Comparison of ENCODE assay signal across 10 mouse cellular contexts in the genomic region with DNA sequence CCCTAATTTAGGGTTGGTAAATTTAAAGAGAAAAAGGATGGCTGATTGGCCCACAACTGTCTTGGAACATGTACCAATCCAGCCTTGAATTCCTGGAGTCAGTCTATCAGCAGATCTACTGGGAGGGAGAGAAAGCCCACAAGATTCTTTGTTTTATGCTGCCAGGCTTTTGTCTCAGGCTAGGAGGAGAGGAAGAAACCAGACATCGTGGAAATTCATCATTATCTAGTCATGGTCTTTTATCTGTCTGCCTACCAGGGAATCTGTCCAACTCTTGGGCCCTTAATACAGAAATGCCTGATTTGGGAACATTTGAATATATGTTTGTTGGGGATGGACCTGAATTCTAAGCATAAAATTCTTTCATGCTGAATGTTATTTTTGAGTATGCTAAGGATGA. TPM values are rescaled to one million over a fixed set of nuclear protein-coding genes. Genes with fewer than 3 reads are reported as not detected.
DNase-seq lines count a peak whose midpoint lies in the region; ATAC-seq and TF ChIP-seq lines count a peak whose summit lies in the region.
"Had no signal": no experiment of that assay in that cellular context is flagged by ENCODE, and none has a peak within 500 bp of the region (broad histone marks: within the 10 kb centered on the region; RNA-seq: fewer than 3 reads in every experiment).

No protein-coding gene starts in this region.

- ATAC-seq in forebrain, embryonic 13.5 days: no peak
- no peak for ATAC-seq in liver, embryonic 16.5 days (ENCODE audit: low read depth)
- no peak for ATAC-seq in heart, embryonic 12.5 days (ENCODE audit: insufficient number of reproducible peaks, low FRiP score)

- dilution Hi-C loops in CH12.LX (cut with MboI; ENCODE audit: extremely low pct_ligation_motif_present, extremely low pct_unique_long_range_greater_than_20kb, low sequenced_read_pairs): no loop called here

- no peaks in the 10 kb centered on the region for H3K9me3 ChIP-seq in CH12.LX (replicated peaks; ENCODE audit: low read length)
- H3K9me3 ChIP-seq in forebrain, embryonic 13.5 days (replicated peaks): no peaks in the 10 kb centered on the region
- no peaks in the 10 kb centered on the region for H3K9me3 ChIP-seq in liver, embryonic 16.5 days (replicated peaks; ENCODE audit: control insufficient read depth, low read length)
- H3K9me3 ChIP-seq in heart, embryonic 12.5 days (replicated peaks): 0 out of 2 replicates have a peak, but pooled peaks cover 4% of the 10 kb centered on the region

- no peak for TF ChIP-seq POLR2A in CH12.LX (IDR thresholded peaks at IDR 0.05; ENCODE audit: low read depth, low read length)

- no peak overlapping the region for H3K27ac ChIP-seq in gastrocnemius, adult 2 months
- no peak overlapping the region for H3K27ac ChIP-seq in CH12.LX (ENCODE audit: insufficient read depth, low read depth)
- H3K27ac ChIP-seq in forebrain, embryonic 13.5 days: no peak overlapping the region
- peak overlapping the region; percentile 76 for H3K27ac ChIP-seq in liver, embryonic 16.5 days (ENCODE audit: low read length)
- no peak overlapping the region for H3K27ac ChIP-seq in heart, embryonic 12.5 days (ENCODE audit: poor library complexity, severe bottlenecking)
- H3K27ac ChIP-seq in left cerebral cortex, adult 2 months: no peak overlapping the region

- intact Hi-C loops in gastrocnemius, adult 2 months (cut with DNase I): loop anchor here (5.0 kb wide), 2 partner anchors 63 to 173 kb away; a partner anchor contains a TSS
- intact Hi-C loops in left cerebral cortex, adult 2 months (cut with DNase I): loop anchor here (5.0 kb wide), 1 partner anchor 173 kb away; a partner anchor contains a TSS

- no peaks in the 10 kb centered on the region for H3K27me3 ChIP-seq in CH12.LX (replicated peaks)
- H3K27me3 ChIP-seq in forebrain, embryonic 13.5 days: no peaks in the 10 kb centered on the region
- peaks cover 2% of the 10 kb centered on the region; the same call in 1 of the 2 replicates for H3K27me3 ChIP-seq in liver, embryonic 16.5 days (ENCODE audit: control insufficient read depth, insufficient read depth, low read depth, low read length)
- H3K27me3 ChIP-seq in heart, embryonic 12.5 days (replicated peaks): no peaks in the 10 kb centered on the region

- WGBS in forebrain, embryonic 13.5 days: 92% methylated on average over 1 of the region's 1 CpGs
- 26% methylated on average over 1 of the region's 1 CpGs for WGBS in liver, embryonic 16.5 days (ENCODE audit: insufficient replicate concordance)
- WGBS in heart, embryonic 12.5 days: 61% methylated on average over 1 of the region's 1 CpGs

- H3K9ac ChIP-seq in CH12.LX (ENCODE audit: insufficient read depth, low read depth): peak overlapping the region; percentile 98
- H3K9ac ChIP-seq in forebrain, embryonic 13.5 days: no peak overlapping the region
- H3K9ac ChIP-seq in liver, embryonic 16.5 days (ENCODE audit: low read depth, low read length): no peak overlapping the region
- H3K9ac ChIP-seq in heart, embryonic 12.5 days: no peak overlapping the region

- peaks cover 0 to 25% of the 10 kb centered on the region in 2 experiments; a peak in 2 of 4 replicates for H3K4me1 ChIP-seq in CH12.LX (ENCODE audit: control insufficient read depth in 1 of 2, insufficient read depth in 2 of 2)
- peaks cover 37% of the 10 kb centered on the region for H3K4me1 ChIP-seq in forebrain, embryonic 13.5 days
- peaks cover 37% of the 10 kb centered on the region for H3K4me1 ChIP-seq in liver, embryonic 16.5 days (ENCODE audit: control insufficient read depth, low read depth, low read length)
- H3K4me1 ChIP-seq in heart, embryonic 12.5 days (replicated peaks): peaks cover 35% of the 10 kb centered on the region

- TF ChIP-seq CTCF in gastrocnemius, adult 2 months (IDR thresholded peaks at IDR 0.05): no peak
- no peak for TF ChIP-seq CTCF in CH12.LX (conservative IDR thresholded peaks at IDR 0.05 in 1 of 2, IDR thresholded peaks at IDR 0.05 in 1 of 2; ENCODE audit: low read depth in 2 of 2, low read length in 2 of 2)
- no peak for TF ChIP-seq CTCF in left cerebral cortex, adult 2 months (IDR thresholded peaks at IDR 0.05)

- H3K79me2 ChIP-seq in CH12.LX (replicated peaks; ENCODE audit: control insufficient read depth, extremely low read depth, insufficient read depth, poor library complexity, severe bottlenecking): no peaks in the 10 kb centered on the region

- H3K4me2 ChIP-seq in CH12.LX (ENCODE audit: insufficient read depth, low read depth, poor library complexity, severe bottlenecking): peak overlapping the region; percentile 79
- peak overlapping the region; percentile 61; the same call in 1 of the 2 replicates for H3K4me2 ChIP-seq in forebrain, embryonic 13.5 days
- H3K4me2 ChIP-seq in liver, embryonic 16.5 days (ENCODE audit: low read depth, low read length): peak overlapping the region; percentile 76; the same call in 1 of the 2 replicates
- no peak overlapping the region for H3K4me2 ChIP-seq in heart, embryonic 12.5 days

- in situ Hi-C loops in CH12.LX (cut with MboI; ENCODE audit: low pct_ligation_motif_present, low pct_unique_long_range_greater_than_20kb, low sequenced_read_pairs): no loop called here

- peak overlapping the region; percentile 98 for H3K4me3 ChIP-seq in gastrocnemius, adult 2 months
- H3K4me3 ChIP-seq in CH12.LX (replicated peaks in 1 of 3; ENCODE audit: low read depth in 2 of 3, low read length in 2 of 3, poor library complexity in 1 of 3): peak overlapping the region; percentile 78 to 86 (median 78)
- peak overlapping the region; percentile 80 for H3K4me3 ChIP-seq in forebrain, embryonic 13.5 days
- no peak overlapping the region for H3K4me3 ChIP-seq in liver, embryonic 16.5 days (ENCODE audit: low read depth, low read length)
- no peak overlapping the region for H3K4me3 ChIP-seq in heart, embryonic 12.5 days
- no peak overlapping the region for H3K4me3 ChIP-seq in left cerebral cortex, adult 2 months

- no peak for TF ChIP-seq EP300 in CH12.LX (IDR thresholded peaks at IDR 0.05; ENCODE audit: low read length)

- peaks cover 13 to 23% of the 10 kb centered on the region in 2 experiments for H3K36me3 ChIP-seq in CH12.LX (replicated peaks in 1 of 2; ENCODE audit: control insufficient read depth in 1 of 2, insufficient read depth in 1 of 2, low read length in 1 of 2)
- H3K36me3 ChIP-seq in forebrain, embryonic 13.5 days (ENCODE audit: poor library complexity, severe bottlenecking): peaks cover 14% of the 10 kb centered on the region
- no peaks in the 10 kb centered on the region; the same call in 1 of the 2 replicates for H3K36me3 ChIP-seq in liver, embryonic 16.5 days (ENCODE audit: control insufficient read depth, insufficient read depth)
- H3K36me3 ChIP-seq in heart, embryonic 12.5 days: peaks cover 14% of the 10 kb centered on the region

- no peak for DNase-seq in gastrocnemius, adult 2 months
- no peak for DNase-seq in gastrocnemius, postnatal 4 days (ENCODE audit: low spot score in 2 of 2)
- no peak for DNase-seq in CH12.LX (ENCODE audit: extremely low read depth)
- DNase-seq in ovary, postnatal 36 days (ENCODE audit: low spot score): no peak
- no peak for DNase-seq in left cerebral cortex, adult 2 months (ENCODE audit: extremely low spot score in 1 of 2, low spot score in 2 of 2)
- DNase-seq: gastrocnemius, postnatal 14 days; kidney, adult 2 months had no signal

- TF ChIP-seq RAD21 in CH12.LX (IDR thresholded peaks at IDR 0.05; ENCODE audit: low read depth, low read length): no peak

RNA-seq across cellular contexts. Expression of a gene that starts 1.2 kb away (rescaled TPM):
- 100 to 1,000 TPM; 102 to 111 TPM for total RNA-seq in gastrocnemius, adult 2 months (2021)
- total RNA-seq in gastrocnemius, postnatal 4 days (2021): 100 to 1,000 TPM; 151 to 166 TPM
- total RNA-seq in CH12.LX (2012; rRNA removed) (309 and 328 TPM in 2 replicates), CH12.LX (2014; rRNA removed) (87.9 and 97.1 TPM in 2 replicates)
- 230 and 281 TPM in 2 replicates for polyA plus RNA-seq in CH12.LX (2012; ENCODE audit: insufficient read length, low read depth)
- 270 and 310 TPM in 2 replicates for polyA plus RNA-seq in forebrain, embryonic 13.5 days (2015; fragmentation: Nextera tagmentation; extraction: Ambion mirVana)
- polyA plus RNA-seq in liver, embryonic 16.5 days (2015; fragmentation: Nextera tagmentation; extraction: Ambion mirVana): 161 and 178 TPM in 2 replicates
- polyA plus RNA-seq in heart, embryonic 12.5 days (2016; fragmentation: Nextera tagmentation; extraction: Ambion mirVana): 284 and 290 TPM in 2 replicates
- 10 to 100 TPM; 78.6 to 79.2 TPM for total RNA-seq in left cerebral cortex, adult 2 months (2021)

RNA-seq across cellular contexts. Expression of a gene that starts 5.9 kb away (rescaled TPM):
- 10 to 100 TPM in 1 of 2 experiments, 1 to 10 TPM in 1; 8.5 to 14.0 TPM for total RNA-seq in gastrocnemius, adult 2 months (2021)
- total RNA-seq in gastrocnemius, postnatal 4 days (2021): 100 to 1,000 TPM; 222 to 237 TPM
- total RNA-seq in CH12.LX (2012; rRNA removed) (0.08 and 0.17 TPM in 2 replicates), CH12.LX (2014; rRNA removed) (0.08 and 0.11 TPM in 2 replicates)
- polyA plus RNA-seq in CH12.LX (2012; ENCODE audit: insufficient read length, low read depth): 0.10 TPM in 1 of 2 replicates, not detected in the other
- polyA plus RNA-seq in forebrain, embryonic 13.5 days (2015; fragmentation: Nextera tagmentation; extraction: Ambion mirVana): 54.5 and 57.3 TPM in 2 replicates
- 22.9 and 25.3 TPM in 2 replicates for polyA plus RNA-seq in liver, embryonic 16.5 days (2015; fragmentation: Nextera tagmentation; extraction: Ambion mirVana)
- polyA plus RNA-seq in heart, embryonic 12.5 days (2016; fragmentation: Nextera tagmentation; extraction: Ambion mirVana): 127 and 129 TPM in 2 replicates
- 10 to 100 TPM; 10.3 to 13.8 TPM for total RNA-seq in left cerebral cortex, adult 2 months (2021)

RNA-seq across cellular contexts. Expression of a gene that starts 8.0 kb away (rescaled TPM):
- 1 to 10 TPM in 1 of 2 experiments, under 1 TPM in 1; 0.56 to 2.0 TPM for total RNA-seq in gastrocnemius, adult 2 months (2021)
- 1 to 10 TPM; 6.2 to 7.3 TPM for total RNA-seq in gastrocnemius, postnatal 4 days (2021)
- total RNA-seq in CH12.LX (2012; rRNA removed) (43.3 and 50.4 TPM in 2 replicates), CH12.LX (2014; rRNA removed) (23.8 and 27.8 TPM in 2 replicates)
- 40.0 and 45.4 TPM in 2 replicates for polyA plus RNA-seq in CH12.LX (2012; ENCODE audit: insufficient read length, low read depth)
- polyA plus RNA-seq in forebrain, embryonic 13.5 days (2015; fragmentation: Nextera tagmentation; extraction: Ambion mirVana): 5.6 and 6.1 TPM in 2 replicates
- polyA plus RNA-seq in liver, embryonic 16.5 days (2015; fragmentation: Nextera tagmentation; extraction: Ambion mirVana): 9.5 and 10.5 TPM in 2 replicates
- polyA plus RNA-seq in heart, embryonic 12.5 days (2016; fragmentation: Nextera tagmentation; extraction: Ambion mirVana): 8.0 and 8.3 TPM in 2 replicates
- 1 to 10 TPM; 1.6 to 3.4 TPM for total RNA-seq in left cerebral cortex, adult 2 months (2021)

RNA-seq across cellular contexts. Expression of a gene that starts 38.4 kb away (rescaled TPM):
- 10 to 100 TPM; 27.9 to 36.5 TPM for total RNA-seq in gastrocnemius, adult 2 months (2021)
- total RNA-seq in gastrocnemius, postnatal 4 days (2021): 10 to 100 TPM; 39.0 to 42.9 TPM
- total RNA-seq in CH12.LX (2012; rRNA removed) (51.4 and 60.0 TPM in 2 replicates), CH12.LX (2014; rRNA removed) (27.9 and 28.7 TPM in 2 replicates)
- polyA plus RNA-seq in CH12.LX (2012; ENCODE audit: insufficient read length, low read depth): 64.1 and 79.8 TPM in 2 replicates
- polyA plus RNA-seq in forebrain, embryonic 13.5 days (2015; fragmentation: Nextera tagmentation; extraction: Ambion mirVana): 19.9 and 24.4 TPM in 2 replicates
- 17.9 and 19.3 TPM in 2 replicates for polyA plus RNA-seq in liver, embryonic 16.5 days (2015; fragmentation: Nextera tagmentation; extraction: Ambion mirVana)
- 50.3 and 55.8 TPM in 2 replicates for polyA plus RNA-seq in heart, embryonic 12.5 days (2016; fragmentation: Nextera tagmentation; extraction: Ambion mirVana)
- 10 to 100 TPM; 18.9 to 25.0 TPM for total RNA-seq in left cerebral cortex, adult 2 months (2021)

RNA-seq across cellular contexts. Expression of a gene that starts 50.4 kb away (rescaled TPM):
- total RNA-seq in gastrocnemius, adult 2 months (2021): not detected
- not detected for total RNA-seq in gastrocnemius, postnatal 4 days (2021)
- 0.08 and 0.29 TPM in 2 replicates for total RNA-seq in CH12.LX (2012; rRNA removed)
- total RNA-seq in CH12.LX (2014; rRNA removed): not detected in 2 replicates
- 0.18 TPM in 1 of 2 replicates, not detected in the other for polyA plus RNA-seq in CH12.LX (2012; ENCODE audit: insufficient read length, low read depth)
- 24.2 and 24.4 TPM in 2 replicates for polyA plus RNA-seq in forebrain, embryonic 13.5 days (2015; fragmentation: Nextera tagmentation; extraction: Ambion mirVana)
- polyA plus RNA-seq in liver, embryonic 16.5 days (2015; fragmentation: Nextera tagmentation; extraction: Ambion mirVana): 0.09 and 0.34 TPM in 2 replicates
- 1.9 and 2.4 TPM in 2 replicates for polyA plus RNA-seq in heart, embryonic 12.5 days (2016; fragmentation: Nextera tagmentation; extraction: Ambion mirVana)
- 1 to 10 TPM; 3.2 to 7.2 TPM for total RNA-seq in left cerebral cortex, adult 2 months (2021)
- total RNA-seq: gastrocnemius, postnatal 14 days had no signal

Comparison
In these comparisons a context has a peak if more than half of its experiments do, and no peak if none do; other contexts are left out.
1. RNA of a gene that starts 5.9 kb away (total RNA-seq): 222 to 237 TPM in gastrocnemius, postnatal 4 days; 8.5 to 14.0 TPM in gastrocnemius, adult 2 months, 10.3 to 13.8 TPM in left cerebral cortex, adult 2 months and 0.08 to 0.17 TPM in CH12.LX; every median in the first group is over 10 times any median in the second.
2. H3K4me3 ChIP-seq: peak in gastrocnemius, adult 2 months (single experiment), CH12.LX (3 of 3) and forebrain, embryonic 13.5 days (single experiment); none in liver, embryonic 16.5 days (single experiment), heart, embryonic 12.5 days (single experiment) and left cerebral cortex, adult 2 months (single experiment).